Mouse (Mus musculus) heart, postnatal 4 days (tissue): ENCODE measurements at regions not wholly inside any gene's neighbourhood (a gene's known extent, or its start where the extent isn't known, plus 50 kb on each side); places are given as distances from the start of the nearest gene placed in this dataset.
"Not testable (repeated sequence)": the region's sequence is repeated elsewhere in the genome, so short reads cannot be mapped to it uniquely, and the experiment has no call there.

Source experiments
- DNase-seq: peaks from one replicate; pipeline ENCODE4 v3.0.0; 2021

DNA sequence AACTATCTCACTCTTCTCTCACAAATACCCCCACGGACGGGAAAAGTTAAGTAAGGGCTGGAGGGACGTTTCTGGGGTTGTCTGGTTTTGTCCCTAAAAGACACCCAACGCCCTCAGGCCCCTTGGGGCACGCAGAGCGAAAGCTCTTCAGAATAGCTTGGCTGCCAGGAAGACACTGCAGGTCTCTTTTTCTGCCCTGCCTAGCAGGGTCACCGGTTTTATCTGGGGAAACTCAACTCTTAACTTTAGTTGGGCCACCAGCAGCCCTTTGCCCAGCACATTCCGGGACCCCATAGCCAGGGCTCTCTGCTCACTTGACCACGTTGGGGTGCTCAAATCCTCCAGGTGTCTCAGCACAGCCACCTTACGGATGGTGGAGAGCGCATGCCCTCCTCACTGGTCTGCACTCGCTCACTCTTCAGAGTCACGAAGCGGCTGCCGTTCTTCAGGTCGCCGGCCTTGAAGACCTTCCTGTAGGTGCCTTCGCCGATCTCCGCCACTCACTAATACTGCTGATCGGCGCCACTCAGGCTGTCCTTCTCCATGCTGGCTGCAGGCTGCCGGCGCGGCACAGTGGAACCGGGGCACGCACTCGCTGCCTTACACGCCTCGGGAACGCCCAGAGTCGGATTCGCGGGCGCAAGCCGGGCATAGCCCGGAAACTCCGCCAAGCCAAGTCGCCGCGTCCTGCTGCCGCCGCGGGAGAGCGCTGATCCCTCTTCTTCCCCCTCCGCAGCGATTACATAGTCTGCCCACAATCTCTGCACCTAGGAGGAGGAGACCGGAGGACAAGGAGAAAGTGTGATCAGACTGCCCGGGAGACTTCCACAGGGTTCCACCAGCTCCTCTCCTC lies 83.0 kb downstream of the Ulbp1 start:
- DNase-seq = peak; percentile 51

- DNase-seq = not testable (repeated sequence)
Observed at GRCm38 (mm10) chr10:7358791-7359190, 114.6 kb downstream of the Ulbp1 start.

GRCm38 (mm10) chr10:7344290-7344689 lies 129.1 kb downstream of the Ulbp1 start:
- DNase-seq = not testable (repeated sequence)

- not testable (repeated sequence) for DNase-seq
Observed at GRCm38 (mm10) chr10:7343736-7344135, 129.7 kb downstream of the Ulbp1 start.

DNA sequence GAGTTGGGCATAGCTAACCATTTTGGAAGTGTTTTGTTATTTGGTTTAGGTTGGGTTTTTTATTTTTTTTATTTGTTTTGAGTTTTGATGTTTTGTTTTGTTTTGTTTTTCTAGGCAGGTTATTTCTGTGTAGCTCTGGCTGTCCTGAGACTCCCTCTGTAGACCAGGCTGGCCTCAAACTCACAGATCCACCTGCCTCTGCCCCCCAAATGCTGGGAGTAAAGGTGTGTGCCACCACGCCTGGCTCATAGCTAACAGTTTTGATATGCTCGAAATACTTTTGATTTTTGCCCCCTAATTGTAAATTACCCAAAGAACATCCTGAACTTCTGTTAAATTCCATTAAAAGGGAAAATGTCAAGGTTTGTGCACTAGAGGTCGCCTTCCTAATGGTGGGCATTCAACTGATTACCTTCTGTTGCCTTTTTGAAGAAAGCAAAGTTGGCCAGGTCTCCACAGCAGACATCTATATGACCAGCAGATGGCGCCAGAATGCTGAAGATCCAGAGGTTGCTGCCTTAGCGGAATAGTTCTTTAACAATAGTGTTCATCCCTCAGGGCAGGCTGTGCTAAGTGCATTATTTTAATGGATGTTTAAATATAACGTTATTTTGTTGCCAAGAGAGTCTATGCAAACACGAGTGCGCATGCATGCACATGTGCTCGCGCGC lies 121.2 kb upstream of the Cnksr3 start:
- peak; percentile 85 for DNase-seq

GRCm38 (mm10) chr10:7328262-7328661 lies 116.2 kb upstream of the Cnksr3 start:
- no peak for DNase-seq

GRCm38 (mm10) chr10:7327046-7327445 lies 115.0 kb upstream of the Cnksr3 start:
- not testable (repeated sequence) for DNase-seq

DNA sequence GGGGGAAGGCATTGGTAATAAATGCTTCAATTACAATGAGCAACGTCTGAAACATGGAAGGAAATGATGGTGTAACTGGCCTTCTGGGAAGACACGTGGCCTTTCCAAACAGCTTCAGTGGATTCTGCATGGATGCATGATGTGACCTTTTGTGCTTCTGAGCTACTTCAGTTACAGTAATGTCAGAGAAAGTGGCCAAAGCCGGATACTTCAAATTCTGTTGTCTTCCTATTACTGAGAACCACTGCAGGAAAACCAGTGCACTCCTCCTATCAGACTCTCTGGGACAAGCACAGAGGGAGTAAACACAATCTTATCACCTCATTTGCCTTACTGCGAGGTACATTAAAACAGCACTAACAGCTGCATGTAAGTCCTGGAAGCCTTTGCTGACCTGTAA lies 113.0 kb upstream of the Cnksr3 start:
- DNase-seq = no peak

- peak; percentile 25 for DNase-seq
Observed at GRCm38 (mm10) chr10:7323258-7323657, 111.2 kb upstream of the Cnksr3 start.

- DNase-seq = no peak
Observed at GRCm38 (mm10) chr10:7309927-7310326, 97.9 kb upstream of the Cnksr3 start.

DNA sequence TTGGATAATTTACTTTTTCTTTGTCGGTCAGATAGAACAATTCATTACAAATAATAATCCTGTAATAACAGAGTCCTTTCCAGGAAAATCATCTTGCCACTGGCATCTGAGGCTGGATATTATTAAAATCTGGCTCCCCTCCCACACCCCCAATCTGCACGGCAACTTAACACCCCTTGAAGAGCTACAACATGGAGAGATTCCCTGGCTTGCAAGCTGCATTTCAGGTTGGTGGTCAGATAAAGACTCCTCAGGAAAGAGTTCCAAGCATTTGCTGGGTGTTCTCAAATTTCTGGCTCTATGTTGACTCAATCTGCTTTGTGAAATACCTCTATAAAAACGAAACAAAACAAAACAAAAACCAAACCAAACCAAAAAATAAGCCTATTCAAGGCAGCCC lies 93.8 kb upstream of the Cnksr3 start:
- DNase-seq = not testable (repeated sequence)

DNA sequence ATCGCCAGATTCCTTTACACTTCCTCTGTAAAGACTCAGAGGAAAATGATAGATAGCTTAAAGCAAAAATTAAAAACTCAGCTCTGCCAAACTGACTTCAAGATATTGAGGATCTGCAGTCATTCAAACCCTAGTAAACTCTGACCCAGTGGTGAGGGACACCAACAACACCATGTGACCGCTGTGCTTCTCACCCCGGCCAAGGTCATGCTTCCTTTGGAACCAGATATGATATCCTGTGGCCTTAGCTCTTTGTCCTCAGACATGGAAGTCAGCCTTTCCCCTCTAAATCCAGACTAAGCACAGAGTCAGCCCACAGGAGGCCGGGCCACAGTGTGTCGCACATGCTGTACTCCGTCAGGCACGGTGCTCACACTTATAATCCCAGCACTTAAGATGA lies 86.3 kb upstream of the Cnksr3 start:
- no peak for DNase-seq

GRCm38 (mm10) chr10:7295921-7296320 lies 83.9 kb upstream of the Cnksr3 start:
- no peak for DNase-seq

DNA sequence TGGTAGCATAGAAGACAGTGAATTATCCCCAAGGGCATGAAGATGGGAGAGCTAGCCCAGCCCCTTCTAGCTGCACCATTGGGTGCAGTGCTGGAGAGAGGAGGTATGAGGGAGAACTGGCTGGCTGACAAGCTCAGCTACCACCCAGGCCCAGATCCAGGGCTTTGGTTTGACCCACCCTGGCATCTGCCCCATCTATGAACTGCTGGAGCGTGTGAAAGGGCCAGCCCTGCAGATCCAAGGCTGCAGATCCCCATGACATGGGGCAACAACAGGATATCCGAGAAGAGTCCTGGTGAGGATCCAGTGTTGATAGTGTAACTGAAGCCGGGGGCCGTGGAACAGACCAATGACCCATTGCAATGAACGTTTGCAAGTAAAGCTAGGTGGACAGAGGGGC lies 81.2 kb upstream of the Cnksr3 start:
- DNase-seq = no peak

- no peak for DNase-seq
Observed at GRCm38 (mm10) chr10:7289773-7290411, 77.9 kb upstream of the Cnksr3 start.

GRCm38 (mm10) chr10:7285112-7285905 lies 73.3 kb upstream of the Cnksr3 start:
- no peak for DNase-seq

DNA sequence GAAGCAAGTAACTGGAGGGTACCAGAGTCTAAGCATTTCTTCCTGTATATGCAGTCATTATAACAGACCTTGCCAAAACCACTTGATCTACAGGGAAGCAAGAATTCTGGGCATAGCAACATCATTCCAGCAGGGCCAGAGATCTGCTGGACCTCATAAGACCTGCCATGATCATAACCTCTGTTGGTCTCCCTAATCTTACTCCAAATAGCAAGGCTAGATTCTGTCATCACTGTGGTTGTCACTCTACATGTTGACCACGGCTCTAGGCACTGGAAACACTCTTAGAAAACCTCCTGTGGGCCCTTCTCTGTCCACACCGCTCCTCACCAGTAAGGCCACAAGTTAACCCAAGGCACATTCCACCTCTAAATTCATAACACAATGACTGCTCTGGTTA lies 68.4 kb upstream of the Cnksr3 start:
- no peak for DNase-seq

GRCm38 (mm10) chr10:7278820-7279219 lies 66.8 kb upstream of the Cnksr3 start:
- no peak for DNase-seq

GRCm38 (mm10) chr10:7275357-7275756 lies 63.3 kb upstream of the Cnksr3 start:
- no peak for DNase-seq

DNA sequence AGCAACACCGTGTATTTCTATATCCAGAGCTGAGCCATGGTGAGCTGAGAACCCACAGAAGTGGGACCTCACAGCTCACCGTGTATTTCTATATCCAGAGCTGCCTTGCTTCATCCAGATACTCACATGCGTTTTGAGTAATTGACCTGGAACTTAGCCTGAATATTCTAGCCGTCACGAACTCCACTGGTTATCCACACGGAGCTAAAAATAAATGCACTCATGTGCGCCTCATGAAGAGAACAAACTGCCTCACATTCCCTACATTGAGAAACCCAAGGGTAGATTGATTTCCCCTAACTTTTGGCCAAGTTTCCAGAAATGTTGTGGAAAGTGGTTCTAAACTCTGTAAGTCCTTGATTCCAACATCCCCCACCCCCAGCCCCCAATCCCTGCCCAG lies 62.4 kb upstream of the Cnksr3 start:
- peak; percentile 40 for DNase-seq

GRCm38 (mm10) chr10:7271156-7271555 lies 59.1 kb upstream of the Cnksr3 start:
- no peak for DNase-seq

DNA sequence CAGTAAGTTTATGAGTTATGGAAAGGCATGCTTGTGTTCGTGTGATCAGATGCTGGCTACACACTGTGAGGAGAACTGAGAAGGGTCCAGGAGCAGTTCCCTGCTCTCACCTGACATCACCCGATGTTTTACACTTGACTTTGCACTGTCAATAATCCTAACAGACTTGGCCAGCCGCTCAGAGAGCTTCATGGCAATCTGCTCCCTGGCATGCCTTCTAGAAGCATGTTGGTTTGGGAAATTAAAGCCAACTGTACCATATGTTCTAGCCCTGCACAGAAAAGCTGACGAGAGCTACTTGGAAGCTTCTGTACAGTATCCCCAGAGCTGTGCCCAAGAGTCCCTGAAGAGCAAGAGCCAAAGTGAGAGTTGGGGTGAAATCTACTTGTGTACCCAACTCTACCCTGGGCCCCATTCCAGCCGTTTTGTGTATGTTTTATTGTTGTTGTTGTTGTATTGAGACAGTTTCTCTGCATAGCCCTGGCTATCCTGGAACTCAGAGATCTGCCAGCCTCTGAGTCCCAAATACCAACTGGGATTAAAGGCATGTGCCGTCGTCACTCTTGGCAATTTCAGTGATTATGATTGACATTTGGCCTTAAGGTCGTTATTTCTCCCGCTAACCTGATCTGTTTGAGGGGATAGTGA lies 56.5 kb upstream of the Cnksr3 start:
- DNase-seq = no peak
